Mouse (Mus musculus): ENCODE data around the gene Ubl3. TPM values are rescaled to one million over a fixed set of nuclear protein-coding genes. Genes with fewer than 3 reads are reported as not detected.

The Ubl3 gene
- polyA plus RNA-seq (2014; fragmentation: Illumina TruSeq; extraction: RNeasy Lipid Tissue Mini Kit (QIAGEN cat#74804); ENCODE audit: low read depth, low replicate concordance), result 165 TPM

GRCm38 (mm10) chr5:148552187-148553071 is at the start of gene Ubl3:
Ubl3 (minus strand) TSS chr5:148552789.

Other genes starting within 250 kb of the Ubl3 start
- gene Slc7a1, start 152.9 kb downstream of the Ubl3 start, polyA plus RNA-seq (2014; fragmentation: Illumina TruSeq; extraction: RNeasy Lipid Tissue Mini Kit (QIAGEN cat#74804); ENCODE audit: low read depth, low replicate concordance), result 42.8 TPM